Mouse (Mus musculus) forebrain, embryonic 12.5 days (tissue): ENCODE data around the gene Cxcr2. TPM values are rescaled to one million over a fixed set of nuclear protein-coding genes. Genes with fewer than 3 reads are reported as not detected.
"Not testable (repeated sequence)": the region's sequence is repeated elsewhere in the genome, so short reads cannot be mapped to it uniquely, and the experiment has no call there.

Experiments
- ATAC-seq: fragments of 200-750 bp; cut with Nextera tagmentation; 2 replicates; pipeline ENCODE4 v1.8.0; 2017; ENCODE audit warnings: moderate TSS enrichment; ENCODE audit not compliant: low FRiP score
- H3K27ac ChIP-seq: fragments of 300-500 bp; sonication (generic); 2 replicates; pipeline ENCODE4 v1.5.1; 2016; ENCODE audit warnings: mild to moderate bottlenecking
- H3K27me3 ChIP-seq: fragments of 300-500 bp; sonication (generic); 2 replicates; pipeline ENCODE4 v1.6.1; 2016; ENCODE audit warnings: mild to moderate bottlenecking
- H3K36me3 ChIP-seq: fragments of 300-500 bp; sonication (generic); replicated peaks from 2 replicates; pipeline ENCODE4 v1.6.1; 2016; ENCODE audit warnings: mild to moderate bottlenecking
- H3K4me1 ChIP-seq: fragments of 300-500 bp; sonication (generic); 2 replicates; pipeline ENCODE4 v1.6.1; 2016
- H3K4me2 ChIP-seq: fragments of 300-500 bp; sonication (generic); 2 replicates; pipeline ENCODE4 v1.6.1; 2016; ENCODE audit warnings: mild to moderate bottlenecking, moderate library complexity
- H3K4me3 ChIP-seq: fragments of 300-500 bp; sonication (generic); replicated peaks from 2 replicates; pipeline ENCODE4 v1.5.1; 2016; ENCODE audit warnings: mild to moderate bottlenecking
- H3K9ac ChIP-seq: fragments of 300-500 bp; sonication (generic); 2 replicates; pipeline ENCODE4 v1.6.1; 2016; ENCODE audit warnings: mild to moderate bottlenecking
- H3K9me3 ChIP-seq: fragments of 300-500 bp; sonication (generic); 2 replicates; pipeline ENCODE4 v1.6.1; 2016
- WGBS: fragments of 180-500 bp; shearing (Covaris S2); methylation state at CpG from one replicate; pipeline ENCODE4 v1.1.7; 2016; 5-methylcytosine and 5-hydroxymethylcytosine counted together
- polyA plus RNA-seq: library from polyadenylated mRNA; unstranded; fragments of >200 nt; fragmentation: Nextera tagmentation; extraction: Ambion mirVana; gene quantifications from 2 replicates; pipeline ENCODE4 v1.2.1, GENCODE M21; 2016

The Cxcr2 gene
- polyA plus RNA-seq, 1 experiment from 2014 or later = not detected

DNA sequence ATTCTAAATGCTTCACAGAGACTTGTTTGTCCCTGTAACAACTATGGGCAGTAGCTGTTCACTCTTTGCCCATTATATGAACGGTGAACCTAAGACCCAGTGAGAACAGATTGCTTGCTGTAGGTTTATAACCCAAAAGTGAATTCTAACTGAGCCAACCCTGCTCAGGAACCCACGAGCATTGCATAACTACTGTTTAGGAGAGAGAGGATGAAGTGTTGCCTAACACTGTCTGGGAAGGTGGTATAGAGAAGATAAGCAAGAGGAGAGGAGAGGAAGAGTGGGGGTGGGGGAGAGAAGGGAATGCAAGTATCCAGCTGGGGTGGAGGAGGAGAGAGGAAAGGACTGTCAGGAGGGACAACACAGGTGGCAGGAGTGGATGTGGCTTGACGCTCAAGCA is 2.7 kb upstream of the Cxcr2 start:
- Histone ChIP-seq H3K4me1 (no peaks in the 10 kb centered on the region), H3K27ac (no peak overlapping the region)
- ATAC-seq = no peak

DNA sequence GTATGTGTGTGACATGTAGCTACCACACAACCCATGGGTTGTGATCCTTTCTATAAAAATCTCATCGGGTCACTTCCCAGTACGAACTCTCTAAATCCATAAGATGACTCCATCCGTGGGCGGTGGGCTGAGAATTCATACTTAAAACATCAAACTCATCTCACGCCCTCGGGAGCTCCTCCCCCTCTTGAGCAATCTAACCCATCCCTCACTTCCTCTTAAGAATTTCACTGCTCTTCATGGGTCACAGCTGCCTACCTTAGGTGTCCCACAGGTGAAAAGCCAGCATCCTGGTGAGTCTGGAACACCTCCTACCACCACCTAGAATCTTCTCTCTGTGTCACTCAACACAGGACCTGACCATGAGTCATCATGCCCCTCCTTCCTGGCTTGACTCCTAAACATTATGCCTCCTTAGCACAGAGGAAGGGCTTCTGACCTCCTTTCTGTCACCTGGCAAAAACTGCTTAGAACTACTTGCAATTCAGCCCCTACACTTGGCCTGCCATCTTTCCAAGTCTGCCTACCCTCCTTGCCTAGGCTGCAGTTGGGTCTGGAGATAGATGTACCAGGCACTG is 1.7 kb downstream of the Cxcr2 start:
- Histone ChIP-seq H3K9me3 (no peaks in the 10 kb centered on the region), H3K36me3 (no peaks in the 10 kb centered on the region), H3K9ac (no peak overlapping the region), H3K27me3 (no peaks in the 10 kb centered on the region), H3K27ac (no peak overlapping the region), H3K4me3 (no peak overlapping the region), H3K4me1 (no peaks in the 10 kb centered on the region), H3K4me2 (no peak overlapping the region)
- ATAC-seq = no peak
- 93% methylated on average over 6 of the region's 6 CpGs for WGBS

More for the DNA sequence above, 2.7 kb upstream of the Cxcr2 start:
- no peak overlapping the region for H3K4me2 ChIP-seq
- H3K4me3 ChIP-seq = no peak overlapping the region
- no peak overlapping the region for H3K9ac ChIP-seq
- H3K36me3 ChIP-seq = no peaks in the 10 kb centered on the region
- no peaks in the 10 kb centered on the region for H3K9me3 ChIP-seq
- 87% methylated on average over 3 of the region's 3 CpGs for WGBS
- H3K27me3 ChIP-seq = no peaks in the 10 kb centered on the region

DNA sequence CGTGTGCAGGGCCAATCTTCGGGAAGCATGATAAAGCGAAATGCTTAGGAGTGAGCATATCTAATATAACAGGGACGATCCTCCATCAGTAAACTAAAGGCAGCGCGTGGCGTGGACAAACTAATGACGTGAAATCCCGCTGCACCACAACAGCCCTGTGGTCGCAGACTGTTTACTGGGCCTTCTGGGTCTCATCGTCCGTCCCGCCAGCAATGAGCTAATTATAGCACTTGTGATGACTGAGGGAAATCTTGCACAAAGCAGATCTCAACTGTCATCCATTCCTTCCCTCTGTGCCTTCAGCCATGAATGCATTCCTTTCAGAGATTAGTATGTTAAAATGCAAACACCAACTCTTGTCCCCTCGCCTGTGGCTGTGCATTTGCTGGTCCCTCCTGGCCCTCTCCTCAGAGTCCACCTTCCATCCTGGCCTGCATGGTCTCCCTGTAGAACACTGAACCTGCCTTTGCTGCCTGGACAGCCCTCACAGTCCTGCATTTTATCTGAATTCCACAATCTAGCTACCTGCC is 2.7 kb downstream of the Cxcr2 start:
- Histone ChIP-seq H3K4me2 (no peak overlapping the region), H3K27ac (no peak overlapping the region), H3K27me3 (no peaks in the 10 kb centered on the region), H3K4me1 (no peaks in the 10 kb centered on the region), H3K9ac (no peak overlapping the region), H3K9me3 (no peaks in the 10 kb centered on the region), H3K36me3 (no peaks in the 10 kb centered on the region), H3K4me3 (no peak overlapping the region)
- 73% methylated on average over 14 of the region's 14 CpGs for WGBS
- no peak for ATAC-seq

DNA sequence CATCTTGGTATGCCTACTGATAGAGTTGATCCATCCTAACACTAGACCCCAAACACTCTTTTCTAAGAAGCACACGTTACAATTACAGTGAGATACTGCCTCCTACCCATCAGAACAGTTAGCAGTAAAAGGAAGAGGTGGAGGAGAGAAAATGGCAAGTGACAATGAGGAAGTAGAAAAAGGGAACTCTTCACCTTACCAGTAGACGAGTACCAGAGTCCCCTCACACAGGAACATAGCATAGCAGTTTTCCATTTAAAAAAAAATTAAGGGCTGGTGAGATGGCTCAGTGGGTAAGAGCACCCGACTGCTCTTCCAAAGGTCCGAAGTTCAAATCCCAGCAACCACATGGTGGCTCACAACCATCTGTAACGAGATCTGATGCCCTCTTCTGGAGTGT is 5.8 kb downstream of the Cxcr2 start:
- H3K27ac ChIP-seq, ATAC-seq, H3K4me2 ChIP-seq, H3K27me3 ChIP-seq, H3K4me1 ChIP-seq, H3K36me3 ChIP-seq, H3K9me3 ChIP-seq, H3K4me3 ChIP-seq, H3K9ac ChIP-seq: not testable (repeated sequence)
- 90% methylated on average over 5 of the region's 5 CpGs for WGBS

DNA sequence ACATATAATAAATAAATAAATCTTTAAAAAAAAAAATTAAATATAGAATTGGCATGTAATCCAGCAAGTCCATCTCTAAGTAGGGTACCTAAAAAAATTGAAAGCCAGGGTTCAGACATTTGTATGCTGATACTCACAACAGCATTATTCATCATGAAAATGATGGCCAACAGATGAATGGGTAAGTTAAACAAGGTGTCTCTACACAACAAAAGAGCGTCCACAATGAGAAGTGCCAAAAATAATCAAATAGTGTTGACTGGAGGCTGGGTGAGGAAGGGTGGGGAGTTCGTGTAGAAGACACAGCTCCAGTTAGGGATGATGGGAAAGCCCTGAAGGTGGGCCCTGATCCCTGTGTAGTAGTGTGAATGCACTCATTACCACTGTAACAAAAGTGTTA is 6.2 kb downstream of the Cxcr2 start:
- no peak for ATAC-seq
- 68% methylated on average over 2 of the region's 2 CpGs for WGBS
- Histone ChIP-seq H3K9me3 (no peaks in the 10 kb centered on the region), H3K36me3 (no peaks in the 10 kb centered on the region), H3K9ac (no peak overlapping the region), H3K4me2 (no peak overlapping the region), H3K27ac (no peak overlapping the region), H3K4me1 (no peaks in the 10 kb centered on the region), H3K27me3 (no peaks in the 10 kb centered on the region), H3K4me3 (no peak overlapping the region)

DNA sequence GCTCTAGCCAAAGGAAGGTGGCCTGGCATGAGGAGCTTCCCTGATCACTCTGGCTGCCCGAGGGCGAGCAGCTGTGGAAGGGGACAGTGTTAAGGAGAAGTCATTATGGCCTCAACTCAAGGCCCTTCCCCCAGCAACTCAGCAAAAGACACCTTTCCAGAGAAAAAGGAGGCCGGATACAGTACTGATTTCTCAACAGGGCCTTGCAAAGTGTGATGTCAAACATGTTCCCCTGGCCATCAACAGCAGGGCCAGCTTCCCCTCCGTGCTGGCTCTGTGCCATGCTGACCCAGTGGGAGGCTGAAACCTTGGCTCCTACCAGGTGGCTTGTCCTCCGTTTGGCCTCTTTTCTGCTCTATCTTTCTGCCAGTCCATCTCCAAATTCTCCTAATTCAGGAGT is 13.3 kb downstream of the Cxcr2 start:
- H3K4me2 ChIP-seq = no peak overlapping the region
- WGBS = 87% methylated on average over 5 of the region's 5 CpGs

DNA sequence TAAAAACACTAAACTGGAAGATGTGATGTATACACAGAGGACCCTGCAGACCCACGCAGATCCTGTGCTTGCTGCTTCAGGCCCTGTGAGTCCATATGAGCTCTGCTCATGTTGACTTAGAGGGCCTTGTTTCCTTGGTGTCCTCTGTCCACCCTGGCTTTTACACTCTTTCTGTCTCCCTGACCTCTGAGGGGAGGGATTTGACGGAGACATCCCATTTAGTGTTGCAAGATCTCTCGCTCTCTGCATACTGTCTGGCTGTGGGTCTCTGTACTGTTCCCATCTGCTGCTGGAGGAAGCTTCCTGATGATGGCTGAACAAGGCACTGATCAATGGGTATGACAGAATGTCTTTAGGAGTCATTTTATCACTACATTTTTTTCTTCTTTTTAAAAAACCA is 15.9 kb downstream of the Cxcr2 start:
- Histone ChIP-seq H3K36me3 (no peaks in the 10 kb centered on the region), H3K4me2 (no peak overlapping the region), H3K27ac (no peak overlapping the region), H3K9ac (no peak overlapping the region), H3K27me3 (no peaks in the 10 kb centered on the region), H3K4me1 (no peaks in the 10 kb centered on the region), H3K4me3 (no peak overlapping the region), H3K9me3 (no peaks in the 10 kb centered on the region)
- 88% methylated on average over 3 of the region's 3 CpGs for WGBS
- no peak for ATAC-seq

More for the DNA sequence above, 13.3 kb downstream of the Cxcr2 start:
- Histone ChIP-seq H3K9ac (no peak overlapping the region), H3K4me3 (no peak overlapping the region), H3K27me3 (no peaks in the 10 kb centered on the region), H3K4me1 (no peaks in the 10 kb centered on the region), H3K27ac (no peak overlapping the region), H3K9me3 (no peaks in the 10 kb centered on the region), H3K36me3 (no peaks in the 10 kb centered on the region)
- no peak for ATAC-seq

DNA sequence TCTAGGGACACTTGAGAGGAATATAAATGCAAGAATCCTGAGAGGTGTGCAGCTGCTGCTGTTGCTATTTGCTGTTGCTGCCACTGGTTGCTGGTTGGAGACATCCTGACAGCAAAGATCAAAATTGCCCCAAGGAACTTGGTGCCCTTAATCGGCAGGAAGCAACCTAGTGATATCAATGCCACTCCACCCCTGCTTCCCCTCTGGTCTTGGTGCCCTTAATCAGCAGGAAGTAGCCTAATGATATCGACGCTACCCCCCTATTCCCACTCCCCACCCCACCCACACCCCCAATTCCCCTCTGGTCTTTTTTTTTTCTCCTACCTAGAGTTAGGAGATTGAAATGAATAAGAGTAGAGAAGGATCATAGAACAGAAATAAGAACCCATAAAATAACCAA is 18.9 kb downstream of the Cxcr2 start:
- no peak for ATAC-seq
- Histone ChIP-seq H3K4me2 (no peak overlapping the region), H3K36me3 (no peaks in the 10 kb centered on the region), H3K27me3 (no peaks in the 10 kb centered on the region), H3K4me3 (no peak overlapping the region), H3K27ac (no peak overlapping the region), H3K9me3 (no peaks in the 10 kb centered on the region), H3K9ac (no peak overlapping the region), H3K4me1 (no peaks in the 10 kb centered on the region)
- 91% methylated on average over 3 of the region's 3 CpGs for WGBS

DNA sequence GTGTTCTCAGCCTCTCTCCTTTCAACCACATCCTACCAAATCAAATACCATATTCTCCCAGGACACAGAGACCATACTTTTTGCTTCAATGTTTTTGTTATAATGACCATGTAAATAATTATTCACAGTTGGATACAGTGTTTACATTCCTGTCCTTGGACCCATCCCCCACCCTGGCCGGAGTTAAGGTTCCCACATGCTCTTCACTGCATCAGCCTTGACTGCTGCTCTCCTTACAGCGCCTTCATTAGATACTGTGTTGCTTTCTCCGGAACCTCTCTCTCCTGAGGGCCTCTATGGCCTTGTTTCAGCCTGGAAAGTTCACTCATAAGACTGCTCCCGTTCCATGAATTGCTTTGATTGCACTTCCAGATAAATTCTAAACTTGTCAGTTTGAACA is 21.9 kb downstream of the Cxcr2 start:
- no peaks in the 10 kb centered on the region for H3K9me3 ChIP-seq
- H3K27me3 ChIP-seq = no peaks in the 10 kb centered on the region
- no peak overlapping the region for H3K4me3 ChIP-seq
- ATAC-seq = no peak
- H3K9ac ChIP-seq = no peak overlapping the region
- no peak overlapping the region for H3K4me2 ChIP-seq
- H3K4me1 ChIP-seq = no peaks in the 10 kb centered on the region
- 84% methylated on average over 4 of the region's 4 CpGs for WGBS
- no peak overlapping the region for H3K27ac ChIP-seq
- H3K36me3 ChIP-seq = no peaks in the 10 kb centered on the region

DNA sequence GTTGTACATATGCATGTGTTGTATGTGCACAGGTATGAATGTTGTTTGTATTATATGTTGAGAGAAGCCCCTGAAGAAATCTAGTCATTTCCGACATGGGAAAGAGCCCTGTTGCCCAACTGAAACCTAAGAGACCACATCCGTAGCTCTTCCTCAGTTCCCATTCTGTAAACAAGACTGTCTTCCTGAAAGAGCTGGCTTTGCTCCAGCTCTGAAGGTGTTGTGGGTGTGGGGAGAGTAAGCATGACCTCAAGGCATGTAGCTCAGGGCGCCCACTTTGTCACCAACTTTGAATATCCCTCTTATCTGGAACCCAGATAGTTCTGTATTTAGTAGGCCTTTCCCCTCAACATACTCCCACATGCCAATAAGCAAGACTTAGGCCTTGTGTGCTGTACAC is 24.8 kb downstream of the Cxcr2 start:
- Histone ChIP-seq H3K9ac (no peak overlapping the region), H3K4me1 (no peaks in the 10 kb centered on the region), H3K36me3 (no peaks in the 10 kb centered on the region), H3K4me3 (no peak overlapping the region), H3K9me3 (no peaks in the 10 kb centered on the region), H3K27me3 (no peaks in the 10 kb centered on the region), H3K27ac (no peak overlapping the region), H3K4me2 (no peak overlapping the region)
- no peak for ATAC-seq
- WGBS = 88% methylated on average over 3 of the region's 3 CpGs

DNA sequence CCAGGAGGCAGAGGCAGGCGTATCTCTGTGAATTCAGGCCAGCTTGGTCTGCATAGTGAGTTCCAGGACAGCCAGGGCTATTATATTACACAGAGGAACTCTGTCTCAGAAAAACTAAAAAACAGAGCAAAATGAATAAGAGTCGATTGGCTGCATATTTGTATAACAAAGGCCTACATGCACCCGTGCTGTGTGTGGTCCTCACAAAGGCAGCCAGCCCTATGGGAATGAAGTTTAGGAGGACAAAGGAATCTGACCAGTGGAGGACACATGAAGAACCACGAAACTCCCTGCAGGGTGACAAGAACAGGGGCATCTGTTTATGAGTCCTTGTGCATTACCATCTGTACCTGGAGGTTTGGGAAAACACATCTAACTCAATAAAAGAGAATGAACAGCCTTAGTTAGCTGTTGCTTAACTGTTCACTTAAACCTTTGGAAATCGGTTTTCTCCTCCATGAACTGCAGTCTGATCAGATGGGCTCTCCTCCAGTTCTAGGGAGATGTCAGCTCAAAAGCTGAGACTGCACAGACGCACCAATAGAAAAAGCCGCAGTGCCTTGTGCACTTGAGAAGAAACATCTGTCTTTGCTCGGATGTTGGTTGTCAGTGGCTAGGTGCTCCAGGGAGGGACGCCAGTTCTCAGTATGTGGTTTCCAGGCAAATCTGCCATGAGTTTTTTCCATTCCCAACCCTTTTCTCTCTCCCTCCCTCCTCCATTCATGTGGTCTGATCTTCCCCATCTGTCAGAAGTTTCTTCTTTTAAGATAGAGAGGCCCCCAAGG is 26.0 kb downstream of the Cxcr2 start:
- Histone ChIP-seq H3K27ac (no peak overlapping the region), H3K9me3 (no peaks in the 10 kb centered on the region), H3K27me3 (no peaks in the 10 kb centered on the region), H3K4me1 (no peaks in the 10 kb centered on the region), H3K4me2 (no peak overlapping the region), H3K4me3 (no peak overlapping the region), H3K36me3 (no peaks in the 10 kb centered on the region), H3K9ac (no peak overlapping the region)
- ATAC-seq = no peak
- WGBS = 70% methylated on average over 9 of the region's 9 CpGs

DNA sequence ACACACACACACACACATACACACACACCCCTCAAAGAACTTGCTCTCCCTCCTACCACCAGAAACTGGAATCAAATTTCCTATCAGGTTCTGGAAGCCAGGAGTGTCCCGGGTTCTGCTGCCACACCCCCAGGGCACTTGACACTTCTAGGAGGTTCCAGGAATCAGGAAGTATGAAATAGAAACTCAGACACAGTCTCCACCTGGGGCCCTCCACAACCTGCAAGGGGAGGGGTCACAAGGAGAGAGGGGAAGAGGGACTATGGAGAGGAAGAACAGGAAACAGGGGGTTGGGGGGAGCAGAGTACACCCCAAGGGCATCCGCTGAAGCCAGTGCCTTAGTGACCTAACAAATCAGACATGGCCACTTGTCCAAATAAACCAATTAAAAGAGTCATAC is 27.7 kb downstream of the Cxcr2 start:
- ATAC-seq = no peak
- Histone ChIP-seq H3K9ac (no peak overlapping the region), H3K36me3 (no peaks in the 10 kb centered on the region), H3K4me2 (no peak overlapping the region), H3K27me3 (no peaks in the 10 kb centered on the region), H3K27ac (no peak overlapping the region), H3K9me3 (no peaks in the 10 kb centered on the region), H3K4me3 (no peak overlapping the region), H3K4me1 (no peaks in the 10 kb centered on the region)
- WGBS = 81% methylated on average over 2 of the region's 2 CpGs

DNA sequence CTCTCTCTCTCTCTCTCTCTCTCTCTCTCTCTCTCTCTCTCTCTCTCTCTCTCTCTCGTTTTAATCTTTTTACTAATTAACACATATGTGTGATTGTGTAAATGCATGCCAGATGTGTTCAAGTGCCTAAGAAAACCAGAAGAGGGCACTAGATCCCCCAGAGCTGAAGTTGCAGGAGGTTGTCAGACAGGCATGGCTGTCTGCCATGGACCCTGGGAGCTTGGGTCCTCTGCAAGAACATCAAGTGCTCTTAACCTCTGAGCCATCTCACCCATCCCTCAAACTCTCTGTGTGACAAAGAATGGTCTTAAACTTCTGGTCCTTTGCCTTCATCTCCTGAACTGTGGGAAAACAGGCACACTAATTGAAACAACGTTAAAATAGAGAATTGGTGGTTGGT is 29.2 kb downstream of the Cxcr2 start:
- H3K36me3 ChIP-seq = no peaks in the 10 kb centered on the region
- ATAC-seq = no peak
- H3K27me3 ChIP-seq = no peaks in the 10 kb centered on the region
- H3K4me2 ChIP-seq = no peak overlapping the region
- no peaks in the 10 kb centered on the region for H3K9me3 ChIP-seq
- H3K9ac ChIP-seq = no peak overlapping the region
- no peaks in the 10 kb centered on the region for H3K4me1 ChIP-seq
- no peak overlapping the region for H3K4me3 ChIP-seq
- 71% methylated on average over 2 of the region's 2 CpGs for WGBS
- no peak overlapping the region for H3K27ac ChIP-seq
